Mouse (Mus musculus): ENCODE measurements at regions not wholly inside any gene's neighbourhood (a gene's known extent, or its start where the extent isn't known, plus 50 kb on each side); places are given as distances from the start of the nearest gene placed in this dataset.
"Not testable (repeated sequence)": the region's sequence is repeated elsewhere in the genome, so short reads cannot be mapped to it uniquely, and the experiment has no call there.

DNA sequence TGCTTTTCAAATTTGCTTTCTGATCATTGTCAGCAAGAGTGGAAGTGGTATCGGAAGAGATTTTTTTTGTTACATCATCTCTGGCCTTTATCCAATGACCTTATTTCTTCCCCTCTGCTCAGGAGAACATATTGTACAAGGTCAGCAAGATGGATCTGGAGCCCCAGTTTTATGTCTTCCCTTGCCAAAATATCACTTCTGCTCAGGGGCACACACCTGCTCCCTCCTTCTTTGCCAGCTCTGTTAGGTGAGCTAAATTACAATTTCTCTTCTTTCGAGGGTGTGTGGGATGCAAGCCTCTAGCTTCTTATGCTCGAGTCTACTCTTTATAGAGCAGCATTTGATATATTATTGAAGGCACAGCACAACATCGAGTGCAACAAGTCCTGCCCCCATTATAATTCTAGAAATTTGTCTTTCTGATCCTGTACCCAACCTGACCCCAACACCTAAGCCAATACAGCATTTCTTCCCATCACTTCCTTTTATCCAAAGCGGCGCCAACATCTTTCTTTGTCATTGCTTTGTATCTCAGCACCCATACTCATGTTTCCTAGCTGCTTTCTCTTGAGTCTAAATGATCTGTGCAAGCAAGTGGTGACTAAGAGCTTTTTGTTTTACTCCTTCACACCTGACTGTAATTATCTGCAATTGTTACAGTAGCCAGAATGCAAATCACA, 263.1 kb upstream of the Crbn start:
- Histone ChIP-seq H3K27ac (ENCODE audit: insufficient read depth, low read depth, low read length) (no peak overlapping the region), H3K4me3 (ENCODE audit: insufficient read depth, low read length) (no peak overlapping the region), H3K4me1 (ENCODE audit: control insufficient read depth, insufficient read depth, low read length) (no peaks in the 10 kb centered on the region)
- no peak for TF ChIP-seq POLR2A (IDR thresholded peaks at IDR 0.05; ENCODE audit: borderline replicate concordance, low read depth, low read length)
- no peak for TF ChIP-seq CTCF (IDR thresholded peaks at IDR 0.05; ENCODE audit: low read depth, low read length)

DNA sequence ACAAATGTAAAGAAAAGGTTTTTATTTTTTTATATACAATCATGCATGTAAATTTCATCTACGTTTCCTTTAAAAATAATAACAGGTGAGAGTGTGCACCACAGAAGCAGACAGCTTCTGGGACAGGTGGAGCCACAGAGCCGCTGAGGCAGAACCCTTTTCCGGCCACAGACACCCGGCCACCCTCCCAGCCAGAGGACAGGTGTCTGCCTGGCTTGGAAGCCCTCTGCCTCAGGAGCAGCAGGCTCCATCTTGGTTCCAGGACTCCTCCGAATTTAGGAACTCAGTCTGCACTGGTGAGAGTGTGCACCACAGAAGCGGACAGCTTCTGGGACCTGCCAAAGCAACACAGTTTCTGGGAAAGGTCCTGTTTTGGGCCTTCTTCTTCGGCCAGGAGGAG, 270.6 kb upstream of the Crbn start:
- TF ChIP-seq POLR2A (IDR thresholded peaks at IDR 0.05; ENCODE audit: borderline replicate concordance, low read depth, low read length): no peak
- no peak for TF ChIP-seq CTCF (IDR thresholded peaks at IDR 0.05; ENCODE audit: low read depth, low read length)

DNA sequence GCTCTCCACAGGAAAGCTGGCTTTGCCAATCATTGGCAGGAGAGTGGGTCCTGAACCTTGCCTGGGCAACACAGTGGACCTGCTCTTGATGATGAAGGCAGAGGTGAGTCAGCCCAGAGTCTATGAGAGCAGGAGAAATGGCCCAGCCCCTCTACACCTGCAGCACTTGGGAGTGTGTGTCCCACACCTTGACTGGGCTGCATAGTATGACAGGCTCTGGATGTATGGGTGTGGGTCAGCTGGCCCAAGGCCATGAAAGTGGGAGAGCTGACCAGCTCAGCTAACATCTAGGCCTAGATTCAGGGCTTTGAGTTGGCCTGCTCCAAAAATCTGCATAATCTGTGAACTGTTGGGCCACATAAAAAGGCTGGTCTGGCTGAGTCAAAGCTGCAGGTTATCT, 292.7 kb upstream of the Crbn start:
- TF ChIP-seq POLR2A (IDR thresholded peaks at IDR 0.05; ENCODE audit: borderline replicate concordance, low read depth, low read length) (no peak), CTCF (IDR thresholded peaks at IDR 0.05; ENCODE audit: low read depth, low read length) (no peak)
- no peak overlapping the region for H3K4me3 ChIP-seq (ENCODE audit: insufficient read depth, low read length)
- H3K27ac ChIP-seq (ENCODE audit: insufficient read depth, low read depth, low read length): no peak overlapping the region
- H3K4me1 ChIP-seq (ENCODE audit: control insufficient read depth, insufficient read depth, low read length): no peaks in the 10 kb centered on the region

More for the DNA sequence above, 270.6 kb upstream of the Crbn start:
- H3K4me1 ChIP-seq (ENCODE audit: control insufficient read depth, insufficient read depth, low read length): no peaks in the 10 kb centered on the region
- no peak overlapping the region for H3K27ac ChIP-seq (ENCODE audit: insufficient read depth, low read depth, low read length)
- no peak overlapping the region for H3K4me3 ChIP-seq (ENCODE audit: insufficient read depth, low read length)

DNA sequence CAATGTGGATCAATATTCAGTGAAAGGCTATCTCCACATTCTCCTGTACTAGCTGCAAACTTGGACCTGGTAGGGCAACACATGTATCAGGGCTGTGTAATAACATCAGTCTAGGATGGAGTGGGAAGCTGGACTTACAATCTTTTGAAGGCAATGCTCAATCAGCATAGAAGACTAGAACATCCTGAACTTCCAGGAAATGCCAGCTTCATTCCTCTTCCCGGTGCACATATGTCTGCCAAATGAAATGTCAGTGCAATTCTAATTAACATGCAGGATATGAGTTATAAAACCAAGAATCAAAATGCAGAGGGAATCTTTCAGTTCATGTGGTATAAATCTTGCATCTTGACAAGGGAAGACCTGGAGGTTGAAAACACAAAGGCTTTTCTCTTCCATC, 328.8 kb upstream of the Crbn start:
- TF ChIP-seq CTCF (IDR thresholded peaks at IDR 0.05; ENCODE audit: low read depth, low read length): no peak
- TF ChIP-seq POLR2A (IDR thresholded peaks at IDR 0.05; ENCODE audit: borderline replicate concordance, low read depth, low read length): no peak
- Histone ChIP-seq H3K27ac (ENCODE audit: insufficient read depth, low read depth, low read length) (no peak overlapping the region), H3K4me1 (ENCODE audit: control insufficient read depth, insufficient read depth, low read length) (no peaks in the 10 kb centered on the region), H3K4me3 (ENCODE audit: insufficient read depth, low read length) (no peak overlapping the region)

DNA sequence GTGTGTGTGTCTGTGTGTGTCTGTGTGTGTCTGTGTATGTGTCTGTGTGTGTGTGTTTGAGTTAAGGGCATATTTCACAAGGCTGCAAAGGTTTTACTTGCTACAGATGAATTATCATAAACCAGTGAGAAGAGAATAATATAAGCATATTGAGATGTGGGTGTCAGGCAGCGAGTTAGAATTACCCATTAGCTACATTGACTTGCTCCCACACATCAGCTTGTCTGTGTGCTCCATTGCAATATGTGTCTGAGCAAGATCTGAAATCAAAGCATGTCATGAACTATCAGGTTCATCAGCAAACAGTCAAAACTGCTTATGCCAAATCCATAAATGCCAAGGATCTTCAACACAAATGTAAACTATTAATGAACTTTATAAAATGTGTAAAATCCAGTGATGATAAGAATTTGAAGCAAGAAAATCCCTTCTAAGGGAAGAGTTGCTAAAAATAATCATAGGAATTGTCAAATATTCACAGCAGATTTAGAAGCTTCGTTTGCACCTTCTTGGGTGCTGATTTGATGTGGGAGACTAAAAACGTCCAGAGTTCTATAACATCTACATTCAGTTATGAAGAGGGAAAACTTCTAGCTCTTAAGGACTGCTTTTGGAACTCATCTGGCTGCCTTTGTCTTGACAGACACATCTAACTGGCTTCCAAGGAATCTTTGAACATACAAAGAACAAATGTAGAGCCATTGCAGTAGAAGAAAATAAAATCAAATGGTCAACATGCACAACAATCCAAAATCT, 361.7 kb upstream of the Lrrn1 start:
- TF ChIP-seq POLR2A (IDR thresholded peaks at IDR 0.05; ENCODE audit: borderline replicate concordance, low read depth, low read length) (no peak), CTCF (IDR thresholded peaks at IDR 0.05; ENCODE audit: low read depth, low read length) (no peak)
- H3K4me3 ChIP-seq (ENCODE audit: insufficient read depth, low read length): no peak overlapping the region

DNA sequence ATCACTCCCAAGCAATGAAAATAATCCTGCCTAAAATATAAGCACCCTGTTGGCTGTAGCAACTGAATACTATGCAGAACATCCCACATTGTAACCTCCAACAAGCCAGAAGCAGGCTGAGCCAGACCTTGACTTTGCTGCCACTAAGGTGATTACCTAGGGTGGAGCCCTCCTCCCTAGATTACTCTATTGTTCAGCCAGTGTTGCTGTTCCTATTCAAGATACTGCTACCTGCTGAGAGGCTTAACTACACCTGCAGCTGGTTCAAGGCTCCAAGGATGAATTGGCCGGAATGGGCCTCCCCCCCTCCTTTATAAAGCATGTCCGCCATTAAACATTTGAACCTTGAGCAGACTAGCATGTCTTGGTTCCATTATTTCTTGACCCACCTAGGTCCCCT, 311.3 kb upstream of the Lrrn1 start:
- Histone ChIP-seq H3K4me3 (ENCODE audit: insufficient read depth, low read length) (no peak overlapping the region), H3K4me1 (ENCODE audit: control insufficient read depth, insufficient read depth, low read length) (no peaks in the 10 kb centered on the region)
- no peak for TF ChIP-seq POLR2A (IDR thresholded peaks at IDR 0.05; ENCODE audit: borderline replicate concordance, low read depth, low read length)
- no peak for TF ChIP-seq CTCF (IDR thresholded peaks at IDR 0.05; ENCODE audit: low read depth, low read length)

More for the DNA sequence above, 361.7 kb upstream of the Lrrn1 start:
- Histone ChIP-seq H3K4me1 (ENCODE audit: control insufficient read depth, insufficient read depth, low read length) (no peaks in the 10 kb centered on the region), H3K27ac (ENCODE audit: insufficient read depth, low read depth, low read length) (no peak overlapping the region)

DNA sequence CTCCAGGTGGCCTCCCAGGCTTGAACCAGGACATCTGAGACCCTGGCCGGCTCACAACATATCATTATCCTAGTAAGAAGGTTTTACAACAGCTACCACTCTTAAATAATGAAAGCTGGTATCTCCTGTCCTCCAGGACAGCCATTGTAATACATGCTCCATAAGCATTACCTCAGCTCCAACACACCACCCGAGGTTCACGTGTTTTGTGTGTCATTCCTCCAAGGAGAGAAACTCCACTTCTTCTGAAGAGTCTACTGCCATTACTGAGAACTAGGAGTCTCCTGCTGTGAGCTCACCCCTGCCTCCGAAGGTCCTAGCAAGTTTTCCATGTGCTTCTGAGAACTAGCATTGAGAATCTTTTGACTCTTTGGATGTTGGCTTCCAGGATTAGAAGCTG, 310.8 kb upstream of the Lrrn1 start:
- no peaks in the 10 kb centered on the region for H3K4me1 ChIP-seq (ENCODE audit: control insufficient read depth, insufficient read depth, low read length)
- H3K4me3 ChIP-seq (ENCODE audit: insufficient read depth, low read length): no peak overlapping the region
- no peak overlapping the region for H3K27ac ChIP-seq (ENCODE audit: insufficient read depth, low read depth, low read length)
- TF ChIP-seq POLR2A (IDR thresholded peaks at IDR 0.05; ENCODE audit: borderline replicate concordance, low read depth, low read length) (no peak), CTCF (IDR thresholded peaks at IDR 0.05; ENCODE audit: low read depth, low read length) (no peak)

More for the DNA sequence above, 311.3 kb upstream of the Lrrn1 start:
- no peak overlapping the region for H3K27ac ChIP-seq (ENCODE audit: insufficient read depth, low read depth, low read length)

DNA sequence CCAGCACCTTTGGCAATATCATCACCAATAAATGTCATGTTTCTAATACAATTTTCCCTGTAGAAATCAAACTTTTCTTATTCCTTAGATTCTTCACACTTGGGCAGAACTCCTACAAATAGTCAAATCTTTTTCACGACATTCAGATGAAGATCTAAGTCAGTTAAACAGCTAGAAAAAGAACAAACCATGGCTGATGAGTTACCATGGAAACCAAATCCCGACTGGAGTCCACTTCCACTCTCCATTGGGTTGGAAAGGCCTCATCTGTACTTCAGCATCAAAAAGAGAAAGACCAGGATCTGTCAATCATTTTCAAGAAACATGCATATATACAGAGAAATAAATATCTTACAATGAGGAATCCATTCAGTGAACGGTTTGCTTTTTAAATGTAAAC, 307.0 kb upstream of the Lrrn1 start:
- H3K4me1 ChIP-seq (ENCODE audit: control insufficient read depth, insufficient read depth, low read length): no peaks in the 10 kb centered on the region
- no peak overlapping the region for H3K4me3 ChIP-seq (ENCODE audit: insufficient read depth, low read length)
- H3K27ac ChIP-seq (ENCODE audit: insufficient read depth, low read depth, low read length): no peak overlapping the region
- TF ChIP-seq CTCF (IDR thresholded peaks at IDR 0.05; ENCODE audit: low read depth, low read length) (no peak), POLR2A (IDR thresholded peaks at IDR 0.05; ENCODE audit: borderline replicate concordance, low read depth, low read length) (no peak)

DNA sequence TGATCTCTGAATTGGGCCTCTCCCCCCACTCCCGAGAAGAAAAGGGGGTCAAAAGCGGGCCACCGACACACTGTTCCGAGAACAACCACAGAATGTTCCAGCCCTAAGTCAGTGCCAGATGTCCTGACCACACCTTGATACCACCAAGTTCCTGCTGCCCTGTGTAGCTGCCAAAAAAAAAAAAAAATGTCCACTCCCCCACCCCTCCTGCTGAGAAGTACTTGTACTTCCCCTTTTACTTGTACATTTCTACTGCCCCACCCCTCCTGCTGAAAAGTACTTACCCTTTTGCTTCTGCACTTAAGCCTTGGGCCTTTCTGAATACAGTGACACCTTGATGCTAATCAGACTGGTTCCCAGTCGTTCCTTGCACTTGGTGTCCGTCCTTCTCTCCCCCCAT, 299.7 kb upstream of the Lrrn1 start:
- not testable (repeated sequence) for H3K27ac ChIP-seq (ENCODE audit: insufficient read depth, low read depth, low read length); H3K4me3 ChIP-seq (ENCODE audit: insufficient read depth, low read length); H3K4me1 ChIP-seq (ENCODE audit: control insufficient read depth, insufficient read depth, low read length)

DNA sequence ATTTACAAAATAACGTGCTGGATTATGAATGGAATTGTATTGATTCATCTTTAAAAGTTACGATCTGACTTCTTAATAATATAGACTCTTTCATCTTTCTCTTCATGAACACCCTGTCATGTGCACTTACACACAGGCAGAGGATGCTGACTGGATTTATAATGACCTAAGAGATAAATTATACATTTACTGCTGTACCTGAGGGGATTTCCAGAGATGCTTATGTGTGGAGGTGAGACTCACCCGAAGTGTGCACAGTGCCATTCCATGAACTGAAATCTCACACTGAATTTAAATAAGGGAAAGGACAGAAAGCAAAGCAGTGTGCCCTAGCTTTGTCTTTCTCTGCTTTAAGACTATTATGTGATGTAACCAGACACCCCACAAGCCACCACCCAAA, 291.9 kb upstream of the Lrrn1 start:
- Histone ChIP-seq H3K27ac (ENCODE audit: insufficient read depth, low read depth, low read length) (no peak overlapping the region), H3K4me3 (ENCODE audit: insufficient read depth, low read length) (no peak overlapping the region)
- no peak for TF ChIP-seq CTCF (IDR thresholded peaks at IDR 0.05; ENCODE audit: low read depth, low read length)
- no peak for TF ChIP-seq POLR2A (IDR thresholded peaks at IDR 0.05; ENCODE audit: borderline replicate concordance, low read depth, low read length)

More for the DNA sequence above, 291.9 kb upstream of the Lrrn1 start:
- H3K4me1 ChIP-seq (ENCODE audit: control insufficient read depth, insufficient read depth, low read length): no peaks in the 10 kb centered on the region
